Mouse (Mus musculus): ENCODE measurements around the gene Cpsf2.
A peak's percentile ranks its signal among the peaks of the same experiment; 100 is the strongest.
"Not testable (repeated sequence)": the region's sequence is repeated elsewhere in the genome, so short reads cannot be mapped to it uniquely, and the experiment has no call there.

Gene Cpsf2

DNA sequence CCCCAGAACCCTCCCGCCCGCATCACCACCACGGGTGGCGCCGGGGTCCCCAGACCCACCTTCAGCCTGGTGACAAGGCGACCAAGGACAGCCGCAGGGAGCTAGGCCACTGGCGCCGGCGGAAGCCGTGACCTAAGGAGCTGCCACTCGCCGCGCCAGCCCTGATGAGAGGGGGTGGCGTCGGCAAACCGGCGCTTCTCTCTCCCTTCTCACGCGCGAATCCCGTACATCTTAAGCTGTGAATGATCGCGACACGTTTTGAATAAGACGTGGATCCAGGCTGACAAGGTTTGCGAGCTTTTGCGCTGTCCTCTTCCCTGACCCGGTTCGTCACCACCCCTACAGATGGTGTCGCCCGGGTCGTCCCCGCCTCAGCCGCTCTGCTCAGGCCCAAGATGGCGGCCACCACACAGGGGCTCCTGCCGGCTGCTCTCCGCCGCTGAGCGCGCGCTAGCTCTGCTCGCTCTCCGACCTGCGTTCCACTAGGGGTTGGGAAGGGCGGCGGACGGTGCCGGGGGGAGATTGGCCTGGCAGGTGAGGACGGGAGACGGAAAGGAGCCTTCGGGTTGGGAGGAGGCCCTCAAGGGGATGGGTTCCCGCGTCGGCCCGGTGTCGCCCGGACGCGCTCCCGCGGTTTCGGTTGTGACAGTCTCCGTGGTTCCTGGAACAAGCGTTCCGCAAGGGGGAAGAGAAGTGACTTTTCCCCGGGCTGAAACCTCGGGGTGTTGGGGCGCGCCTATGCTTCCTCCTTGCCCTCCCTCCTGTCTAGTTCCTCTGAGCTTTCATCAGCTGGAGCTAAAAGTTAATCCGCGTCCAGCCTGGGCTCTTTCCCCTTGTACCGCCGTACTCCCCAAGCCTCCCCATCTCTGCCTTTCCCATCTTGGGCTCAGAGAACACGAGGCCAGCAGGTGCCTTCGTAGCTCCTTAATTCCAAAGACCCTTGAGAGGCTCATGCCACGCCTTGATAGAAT lies at the start of gene Cpsf2:
Cpsf2 (plus strand) TSS at position 388 of the 971 bp plus-strand sequence.
- peak; percentile 89 for DNase-seq

DNA sequence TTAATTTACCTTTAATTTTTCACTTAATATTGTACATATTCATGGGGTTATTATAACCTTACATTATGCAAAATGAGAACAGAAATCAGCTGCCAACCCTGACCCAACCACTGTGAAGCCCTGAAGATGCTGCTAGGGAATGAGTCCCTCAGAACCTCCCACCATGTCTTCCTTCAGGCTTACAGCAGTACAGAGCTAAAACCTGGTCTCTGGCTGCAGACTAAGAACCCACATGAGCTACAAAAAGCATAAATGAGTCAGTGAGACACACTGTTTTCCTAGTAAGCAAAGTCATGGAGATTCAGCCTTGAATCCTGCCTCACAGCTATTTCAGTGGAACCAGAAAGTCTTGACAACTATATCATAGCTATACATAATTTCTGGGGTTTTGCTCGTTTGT lies 47.4 kb upstream of the Cpsf2 start:
- DNase-seq, result no peak

DNA sequence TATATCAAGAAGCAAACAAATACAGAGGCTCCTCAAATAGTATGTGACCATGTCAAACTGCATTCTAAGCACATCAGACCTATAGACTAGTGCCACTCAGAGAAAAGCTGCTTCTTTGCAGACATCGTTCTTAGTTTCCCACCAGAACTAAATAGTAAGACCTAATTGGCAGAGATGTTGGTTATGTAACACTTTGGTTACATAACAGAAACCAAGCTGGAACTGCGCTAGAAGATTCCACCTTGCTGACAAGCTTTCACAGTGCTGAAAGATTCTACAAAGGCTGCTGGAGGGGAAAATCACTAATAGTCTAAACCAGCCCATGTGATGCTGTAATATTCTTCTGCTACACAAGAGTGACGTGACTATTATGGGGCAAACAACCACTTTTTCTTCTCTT lies 40.6 kb upstream of the Cpsf2 start:
- no peak for DNase-seq

- no peak for DNase-seq
Observed at GRCm38 (mm10) chr12:101937572-101937971, 38.2 kb upstream of the Cpsf2 start.

GRCm38 (mm10) chr12:101947986-101948385 lies 27.8 kb upstream of the Cpsf2 start:
- DNase-seq, result no peak

GRCm38 (mm10) chr12:101948801-101949200 lies 27.0 kb upstream of the Cpsf2 start:
- no peak for DNase-seq

- not testable (repeated sequence) for DNase-seq
Observed at GRCm38 (mm10) chr12:101955821-101956220, 20.0 kb upstream of the Cpsf2 start.

DNA sequence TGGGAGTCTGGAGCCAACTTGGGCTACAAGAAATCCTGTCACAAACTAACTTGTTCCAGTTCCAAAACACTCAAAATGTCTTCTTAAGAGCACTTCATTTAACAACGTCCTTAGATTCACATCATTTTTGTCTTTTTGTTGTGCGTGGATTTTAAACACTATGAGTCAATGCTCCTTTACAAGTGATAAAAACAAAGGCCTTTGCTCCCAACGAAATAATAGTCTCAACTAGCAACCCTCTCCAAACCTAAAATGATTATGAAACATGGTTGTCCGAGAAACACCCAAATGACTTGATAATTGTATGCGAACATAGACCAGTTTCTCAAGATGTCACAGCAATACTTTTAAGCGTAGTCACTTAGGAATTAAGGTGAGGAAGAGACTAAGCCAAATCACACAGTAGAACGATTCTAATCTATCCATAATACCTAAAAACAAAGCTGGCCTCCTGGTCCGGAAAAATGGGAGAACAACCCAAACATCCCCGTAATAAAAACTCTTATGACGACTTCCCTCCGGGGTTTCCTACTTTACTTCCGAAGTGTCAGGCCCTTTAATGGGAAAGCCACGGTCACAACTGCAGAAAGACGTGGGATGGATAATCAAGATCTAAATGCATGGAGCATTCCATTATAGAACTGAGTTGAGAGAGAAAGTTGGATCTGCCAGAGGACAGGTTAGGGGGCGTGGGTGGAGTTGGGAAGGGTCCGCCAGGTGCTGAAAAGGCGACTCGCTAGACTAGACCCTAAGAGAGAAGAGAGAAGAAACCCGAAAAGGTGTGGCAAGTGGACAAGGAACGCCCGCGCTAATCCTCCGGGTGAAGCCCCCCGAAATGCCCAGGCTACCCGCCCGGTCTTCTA lies 18.5 kb upstream of the Cpsf2 start:
- no peak for DNase-seq

- DNase-seq, result peak; percentile 98
Observed at GRCm38 (mm10) chr12:101957942-101958544, 17.7 kb upstream of the Cpsf2 start, which contains the start of gene Atxn3. Gene Atxn3 (minus strand): TSS chr12:101958246.

DNA sequence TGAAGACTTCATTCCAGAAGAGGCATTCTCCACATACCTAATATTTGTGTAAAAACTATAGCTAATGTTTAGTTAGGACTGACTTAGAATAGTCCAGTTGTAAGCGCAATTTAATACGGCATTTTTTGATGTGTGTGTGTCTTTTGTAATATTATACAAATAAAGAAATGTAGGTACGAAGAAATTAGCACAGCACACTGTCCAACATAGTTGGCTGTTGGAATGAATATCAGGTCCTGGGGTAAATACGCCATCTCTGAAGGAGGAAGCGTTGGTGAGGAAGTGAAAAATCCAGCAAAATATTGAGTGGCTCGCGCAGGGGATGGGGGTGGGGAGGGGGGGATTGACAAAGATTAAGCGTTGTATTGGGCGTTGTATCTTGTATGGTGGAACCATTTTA lies 17.2 kb upstream of the Cpsf2 start:
- no peak for DNase-seq

DNA sequence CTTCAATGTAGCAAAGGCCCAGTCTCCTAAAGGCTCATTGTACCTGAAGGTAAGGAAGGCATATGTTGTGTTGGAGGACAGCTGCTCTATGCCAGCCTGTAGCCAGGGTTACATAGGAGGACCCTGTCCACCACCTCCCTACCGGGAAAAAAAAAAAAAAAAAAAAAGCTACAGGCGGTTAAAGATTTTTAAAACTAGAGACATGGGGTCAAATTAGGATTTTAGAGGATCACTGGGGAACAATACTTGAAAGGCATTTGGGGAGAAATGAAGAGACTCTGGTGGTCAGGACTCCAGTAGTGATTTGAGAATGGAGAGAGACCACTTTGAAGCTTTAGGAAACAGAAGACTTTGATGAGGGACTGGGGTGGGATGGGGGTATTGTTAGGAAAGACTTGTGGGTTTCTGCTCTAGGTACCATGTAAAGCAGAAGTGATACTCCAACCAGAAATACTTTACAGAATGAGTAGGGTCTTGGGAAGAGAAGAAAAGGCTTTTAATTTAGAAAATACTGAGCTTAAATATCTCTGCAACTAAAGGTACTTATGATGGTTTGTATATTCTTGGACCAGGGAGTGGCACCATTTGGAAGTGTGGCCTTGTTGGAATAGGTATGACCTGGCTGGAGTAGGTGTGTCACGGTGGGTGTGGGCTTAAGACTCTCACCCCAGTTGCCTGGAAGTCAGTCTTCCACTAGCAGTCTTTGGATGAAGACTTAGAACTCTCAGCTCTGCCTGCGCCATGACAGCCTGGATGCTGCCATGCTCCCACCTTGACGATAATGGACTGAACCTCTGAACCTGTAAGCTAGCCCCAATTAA lies 16.6 kb upstream of the Cpsf2 start:
- not testable (repeated sequence) for DNase-seq

DNA sequence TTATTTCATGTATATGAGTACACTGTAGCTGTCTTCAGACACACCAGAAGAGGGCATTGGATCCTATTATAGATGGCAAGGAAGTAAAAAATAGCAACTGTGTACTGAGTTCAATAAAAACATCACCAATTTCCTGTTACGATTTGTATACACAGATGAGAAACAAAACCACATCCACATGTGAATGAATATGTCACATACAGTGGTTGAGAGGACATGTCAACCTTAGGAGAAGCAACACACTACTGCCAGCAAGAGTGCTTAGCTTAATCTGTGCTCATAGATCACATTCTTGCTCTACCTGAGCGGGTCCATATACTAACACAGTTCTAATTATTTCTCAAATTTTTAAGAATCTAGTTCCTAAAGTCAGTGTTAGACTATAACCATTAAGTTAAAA lies 4.5 kb upstream of the Cpsf2 start:
- no peak for DNase-seq

DNA sequence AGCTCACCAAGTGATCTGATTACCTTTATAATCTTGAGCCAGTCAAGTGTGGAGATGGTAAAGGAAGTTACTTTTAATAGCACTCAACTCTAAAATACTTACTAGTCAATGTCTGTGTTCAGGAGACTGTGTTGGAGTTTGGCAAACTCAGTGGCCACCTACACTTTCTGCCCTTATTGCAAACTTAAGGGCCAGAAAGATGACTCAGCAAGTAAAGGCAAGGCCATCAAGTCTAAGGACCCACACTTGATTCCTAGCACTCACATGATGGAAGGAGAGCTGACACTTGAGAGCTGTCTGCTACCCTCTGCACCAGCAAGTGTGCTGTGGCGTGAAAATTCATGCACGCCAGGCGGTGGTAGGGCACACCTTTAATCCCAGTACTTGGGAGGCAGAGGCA lies 3.6 kb upstream of the Cpsf2 start:
- DNase-seq, result no peak

- no peak for DNase-seq
Observed at GRCm38 (mm10) chr12:101974571-101974970, 1.2 kb upstream of the Cpsf2 start.

- DNase-seq, result no peak
Observed at GRCm38 (mm10) chr12:101975167-101975600, 604 bp upstream of the Cpsf2 start.

DNA sequence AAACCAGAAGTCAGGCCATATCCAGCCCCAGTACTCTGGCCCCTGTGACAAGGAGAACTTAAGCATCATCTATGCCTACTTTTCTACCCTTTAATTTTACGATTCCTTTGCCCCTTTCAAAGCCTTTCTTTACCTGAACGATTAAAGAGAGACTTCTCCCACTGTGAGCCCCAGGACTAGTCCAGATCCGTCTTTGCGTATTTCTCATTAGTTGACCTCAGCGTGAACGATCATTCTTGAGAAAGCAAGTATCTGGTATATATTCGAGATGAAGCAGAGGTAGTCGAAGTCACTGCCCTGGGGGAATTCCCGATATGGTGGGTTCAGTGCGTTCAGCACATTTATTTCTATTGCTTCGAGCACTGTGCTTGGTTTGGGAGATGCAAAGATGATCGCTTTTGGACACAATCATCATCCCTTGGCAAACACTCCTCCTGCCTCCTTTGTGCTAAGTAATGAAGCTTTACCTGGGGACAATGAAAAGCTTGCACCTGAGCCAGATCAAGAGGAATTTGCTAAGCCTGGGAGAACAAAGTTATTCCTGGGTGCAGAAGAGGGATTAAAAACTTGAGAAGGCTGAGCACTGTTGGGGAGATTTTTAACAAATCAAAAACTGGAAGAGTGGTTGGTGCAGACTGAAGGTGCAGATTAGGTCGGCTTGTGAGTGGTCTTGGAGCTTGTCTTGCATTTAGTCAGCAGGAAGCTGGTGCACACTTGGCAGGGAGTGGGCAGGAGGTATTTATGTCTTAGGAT lies 1.0 kb downstream of the Cpsf2 start:
- no peak for DNase-seq

DNA sequence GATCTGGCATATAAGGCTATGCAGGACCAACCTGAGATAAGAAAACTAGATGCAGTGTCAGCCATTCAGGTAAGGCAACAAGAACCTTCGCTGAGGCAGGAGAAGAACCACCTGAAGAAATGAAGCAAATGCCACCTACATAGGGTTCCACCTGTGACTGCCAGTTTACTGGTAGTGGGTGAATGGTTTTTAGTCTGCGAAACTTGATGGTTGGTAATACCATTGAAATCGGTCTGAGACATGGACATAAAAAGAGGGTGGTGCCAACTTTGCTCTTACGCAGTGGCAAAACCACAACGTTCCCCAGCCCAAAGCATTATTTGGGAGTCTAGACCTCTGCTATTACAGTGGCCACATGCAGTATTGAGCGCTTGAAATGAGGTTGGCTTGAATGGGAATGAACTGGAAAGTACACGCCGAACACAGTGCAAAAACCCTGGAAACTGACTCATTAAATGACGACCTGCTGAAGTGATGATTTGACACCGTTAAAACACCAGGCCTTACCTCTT lies 1.7 kb downstream of the Cpsf2 start:
- no peak for DNase-seq

DNA sequence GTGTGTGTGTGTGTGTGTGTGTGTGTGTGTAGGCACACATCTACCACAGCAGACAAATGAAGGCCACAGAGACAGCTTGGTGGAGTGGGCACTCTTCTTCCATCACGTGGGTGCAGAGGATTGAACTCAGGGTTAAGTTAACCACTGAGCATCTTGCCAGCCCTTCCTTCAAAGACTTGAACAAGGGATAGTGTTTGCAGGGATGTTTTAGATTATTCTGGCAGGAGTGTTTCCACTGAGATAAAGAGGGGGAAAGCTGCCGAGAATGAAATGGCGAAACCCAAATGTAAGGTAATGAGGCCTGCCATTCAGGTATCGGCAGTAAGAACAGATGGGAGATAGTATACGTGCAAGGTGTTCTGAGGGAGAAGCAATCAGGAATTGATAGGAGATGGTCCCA lies 2.4 kb downstream of the Cpsf2 start:
- no peak for DNase-seq

- DNase-seq, result no peak
Observed at GRCm38 (mm10) chr12:101978588-101978987, 2.8 kb downstream of the Cpsf2 start.

DNA sequence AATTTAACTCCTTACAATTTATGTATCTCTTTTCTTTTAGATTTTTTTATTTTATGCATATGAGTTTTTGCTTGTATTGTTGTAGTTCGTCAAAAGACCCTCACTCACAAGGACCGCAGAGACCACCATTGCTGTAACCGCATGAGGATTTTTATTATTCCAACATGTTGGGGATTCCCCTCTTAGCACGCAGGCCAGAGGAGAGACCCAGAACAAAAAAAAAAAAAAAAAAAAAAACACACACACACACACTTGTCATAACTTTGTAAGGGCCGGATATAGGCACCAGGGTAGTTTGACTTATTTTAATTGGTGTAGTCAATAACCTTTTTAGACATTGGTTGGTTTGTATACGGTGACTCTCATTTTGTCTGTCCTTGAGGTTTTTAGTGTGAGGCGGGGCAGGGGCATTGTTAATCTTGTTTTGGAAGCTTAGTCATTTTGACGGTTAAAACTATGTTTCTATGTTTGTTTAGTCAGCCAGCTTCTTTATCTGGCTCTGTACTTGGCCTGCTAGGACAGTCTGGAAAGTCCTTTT lies 3.5 kb downstream of the Cpsf2 start:
- no peak for DNase-seq

GRCm38 (mm10) chr12:101980266-101980665 lies 4.5 kb downstream of the Cpsf2 start:
- peak in 1 of 2 experiments; percentile 18 for DNase-seq
